Mouse (Mus musculus): ENCODE measurements around the gene Gfap. TPM values are rescaled to one million over a fixed set of nuclear protein-coding genes. Genes with fewer than 3 reads are reported as not detected.

Gfap gene
- polyA plus RNA-seq, 1 experiment from 2014 or later, result 8.3 TPM

DNA sequence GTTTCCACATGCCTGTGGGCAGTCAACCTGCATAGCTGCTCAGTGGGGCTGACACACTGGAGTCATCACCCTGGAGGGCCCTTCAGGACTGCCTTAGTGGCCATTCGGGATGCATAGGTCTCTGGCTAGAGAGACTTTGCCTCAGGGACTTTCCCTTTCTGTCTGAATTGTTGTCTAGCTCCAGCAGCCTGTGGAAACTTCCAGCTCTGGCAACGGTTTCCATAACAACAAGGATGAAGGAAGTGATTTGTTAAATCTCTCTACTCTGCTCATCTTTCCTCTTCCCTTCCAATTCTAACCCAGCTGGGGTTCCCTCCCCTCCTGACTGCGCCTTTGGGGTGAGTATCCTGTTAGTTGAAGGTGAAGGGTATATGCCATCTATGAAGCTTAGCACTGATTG lies 12.6 kb downstream of the Gfap start:
- Histone ChIP-seq H3K4me3 (ENCODE audit: low read depth, low read length) (no peak overlapping the region), H3K9me3 (replicated peaks; ENCODE audit: control insufficient read depth, low read length) (no peaks in the 10 kb centered on the region), H3K27me3 (ENCODE audit: control insufficient read depth, insufficient read depth, low read depth, low read length) (peaks cover 9% of the 10 kb centered on the region; the same call in 1 of the 2 replicates), H3K36me3 (ENCODE audit: control insufficient read depth, insufficient read depth) (no peaks in the 10 kb centered on the region), H3K4me1 (ENCODE audit: control insufficient read depth, low read depth, low read length) (peaks cover 27% of the 10 kb centered on the region), H3K27ac (ENCODE audit: low read length) (no peak overlapping the region), H3K4me2 (ENCODE audit: low read depth, low read length) (no peak overlapping the region), H3K9ac (ENCODE audit: low read depth, low read length) (no peak overlapping the region)
- ATAC-seq (ENCODE audit: low read depth), result no peak
- WGBS (ENCODE audit: insufficient replicate concordance), result 47% methylated on average over 3 of the region's 3 CpGs

DNA sequence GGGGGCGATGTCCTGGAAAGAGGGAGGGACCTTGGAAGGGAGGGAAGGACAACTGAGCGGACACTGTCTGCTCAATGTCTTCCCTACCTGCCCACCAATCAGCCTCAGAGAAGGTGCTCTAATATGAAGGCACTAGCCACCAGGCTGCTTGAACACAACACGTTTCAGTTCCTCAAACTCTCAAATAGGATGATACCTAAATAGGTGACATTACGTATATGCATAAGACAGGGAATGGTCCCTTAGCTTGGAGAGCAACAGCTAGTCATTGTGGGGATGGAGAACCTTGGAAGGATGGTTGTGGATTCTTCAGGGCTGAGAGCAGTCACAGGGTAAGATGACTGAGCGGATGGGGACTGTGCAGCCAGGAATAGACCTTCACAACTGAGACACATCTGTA lies 13.3 kb downstream of the Gfap start:
- 69% methylated on average over 5 of the region's 5 CpGs for WGBS (ENCODE audit: insufficient replicate concordance)
- no peak for ATAC-seq (ENCODE audit: low read depth)
- no peak overlapping the region for H3K9ac ChIP-seq (ENCODE audit: low read depth, low read length)
- no peaks in the 10 kb centered on the region for H3K36me3 ChIP-seq (ENCODE audit: control insufficient read depth, insufficient read depth)
- no peak overlapping the region for H3K4me3 ChIP-seq (ENCODE audit: low read depth, low read length)
- peaks cover 8% of the 10 kb centered on the region for H3K27me3 ChIP-seq (ENCODE audit: control insufficient read depth, insufficient read depth, low read depth, low read length)
- no peak overlapping the region for H3K27ac ChIP-seq (ENCODE audit: low read length)
- H3K4me1 ChIP-seq (ENCODE audit: control insufficient read depth, low read depth, low read length), result peaks cover 21% of the 10 kb centered on the region
- H3K9me3 ChIP-seq (replicated peaks; ENCODE audit: control insufficient read depth, low read length), result no peaks in the 10 kb centered on the region
- H3K4me2 ChIP-seq (ENCODE audit: low read depth, low read length), result no peak overlapping the region

DNA sequence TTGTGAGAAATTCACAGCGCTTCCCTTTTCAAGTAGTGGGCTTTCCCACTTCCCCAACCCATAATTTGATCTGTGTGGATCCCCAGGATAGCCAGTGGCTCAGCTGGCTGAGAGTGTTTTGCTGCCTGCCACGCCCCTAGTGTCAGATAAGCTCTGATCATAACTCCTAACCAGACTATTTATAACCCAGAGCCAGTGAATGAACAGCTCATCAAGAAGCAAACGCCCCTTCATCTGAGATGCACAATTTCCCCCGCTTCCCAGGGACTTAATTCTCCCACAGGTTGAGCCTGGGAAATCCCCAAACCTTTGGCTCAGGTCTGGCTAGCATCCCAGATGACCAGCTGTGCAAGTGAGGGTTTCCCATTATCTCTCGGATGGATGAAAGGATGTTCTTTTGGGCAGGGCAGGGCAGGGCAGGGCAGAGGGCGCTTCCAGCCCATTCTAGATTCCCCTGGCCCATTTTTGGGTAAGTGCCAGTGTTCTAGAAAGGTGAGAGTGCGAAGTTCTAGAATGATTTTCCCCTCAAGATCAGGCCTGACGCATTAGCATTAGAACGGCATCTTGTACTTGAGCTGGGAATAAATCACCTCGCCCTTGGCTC lies 16.0 kb downstream of the Gfap start, which contains the start of gene Fam187a:
Fam187a (plus strand) TSS at position 554 of the 604 bp plus-strand sequence.
- no peaks in the 10 kb centered on the region for H3K36me3 ChIP-seq (ENCODE audit: control insufficient read depth, insufficient read depth)
- H3K9ac ChIP-seq (ENCODE audit: low read depth, low read length), result no peak within 1 kb of the TSS
- ATAC-seq (ENCODE audit: low read depth), result no peak
- H3K4me1 ChIP-seq (ENCODE audit: control insufficient read depth, low read depth, low read length), result peaks cover 23% of the 10 kb centered on the region
- WGBS (ENCODE audit: insufficient replicate concordance), result 49% methylated on average over 10 of the region's 10 CpGs
- H3K4me3 ChIP-seq (ENCODE audit: low read depth, low read length), result no peak within 1 kb of the TSS
- H3K27me3 ChIP-seq (ENCODE audit: control insufficient read depth, insufficient read depth, low read depth, low read length), result peaks cover 10% of the 10 kb centered on the region
- H3K27ac ChIP-seq (ENCODE audit: low read length), result no peak within 1 kb of the TSS
- H3K9me3 ChIP-seq (replicated peaks; ENCODE audit: control insufficient read depth, low read length), result no peaks in the 10 kb centered on the region
- no peak within 1 kb of the TSS for H3K4me2 ChIP-seq (ENCODE audit: low read depth, low read length)

DNA sequence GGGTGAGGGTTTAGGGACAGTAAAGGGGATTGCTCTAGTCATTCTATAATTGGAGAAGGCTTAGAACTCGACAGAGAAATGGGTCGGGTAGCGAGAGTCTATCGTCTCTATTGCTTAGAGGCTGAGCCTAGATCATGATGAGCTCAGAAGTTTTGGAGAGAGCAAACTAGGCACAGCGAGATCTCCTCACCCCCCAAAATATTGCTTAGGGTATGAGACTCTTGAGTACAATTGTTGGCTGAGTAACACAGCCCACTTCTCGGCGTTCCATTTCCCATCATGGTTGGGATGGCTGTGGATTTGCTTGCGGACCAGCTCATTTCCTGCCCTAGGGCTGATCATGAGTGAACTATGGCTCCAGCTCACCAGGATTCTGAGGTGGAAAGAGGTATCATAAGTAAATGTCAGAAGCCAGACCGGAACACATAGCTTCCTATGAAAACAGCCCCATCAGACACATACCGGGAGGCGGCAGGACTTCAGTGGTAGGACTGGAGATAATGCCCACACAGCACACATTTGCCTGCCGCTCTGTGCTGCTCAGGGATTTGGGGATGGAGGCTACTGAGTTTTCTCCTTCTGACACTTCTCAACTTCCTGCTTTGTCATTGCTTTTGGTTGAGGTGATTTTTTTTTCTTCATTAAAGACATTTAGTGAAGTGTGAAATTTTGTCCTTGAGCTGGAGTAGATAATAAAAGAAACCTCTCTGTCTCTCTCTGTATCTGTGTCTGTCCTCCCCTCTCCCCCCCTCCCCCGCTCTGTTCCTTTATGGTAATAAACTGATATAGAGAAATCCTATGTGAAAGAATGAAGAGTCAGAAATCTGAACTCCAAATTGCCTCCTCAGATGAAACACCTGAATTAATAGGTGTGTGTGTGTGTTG lies 19.2 kb downstream of the Gfap start:
- Histone ChIP-seq H3K4me1 (ENCODE audit: control insufficient read depth, low read depth, low read length) (peaks cover 23% of the 10 kb centered on the region), H3K36me3 (ENCODE audit: control insufficient read depth, insufficient read depth) (peaks cover 7% of the 10 kb centered on the region; the same call in 1 of the 2 replicates), H3K9ac (ENCODE audit: low read depth, low read length) (peak overlapping the region; percentile 80), H3K4me3 (ENCODE audit: low read depth, low read length) (peak overlapping the region; percentile 75), H3K9me3 (replicated peaks; ENCODE audit: control insufficient read depth, low read length) (no peaks in the 10 kb centered on the region), H3K27ac (ENCODE audit: low read length) (peak overlapping the region; percentile 79), H3K4me2 (ENCODE audit: low read depth, low read length) (peak overlapping the region; percentile 89), H3K27me3 (ENCODE audit: control insufficient read depth, insufficient read depth, low read depth, low read length) (peaks cover 4% of the 10 kb centered on the region)
- WGBS (ENCODE audit: insufficient replicate concordance), result 12% methylated on average over 13 of the region's 13 CpGs
- peak; percentile 28 for ATAC-seq (ENCODE audit: low read depth)

DNA sequence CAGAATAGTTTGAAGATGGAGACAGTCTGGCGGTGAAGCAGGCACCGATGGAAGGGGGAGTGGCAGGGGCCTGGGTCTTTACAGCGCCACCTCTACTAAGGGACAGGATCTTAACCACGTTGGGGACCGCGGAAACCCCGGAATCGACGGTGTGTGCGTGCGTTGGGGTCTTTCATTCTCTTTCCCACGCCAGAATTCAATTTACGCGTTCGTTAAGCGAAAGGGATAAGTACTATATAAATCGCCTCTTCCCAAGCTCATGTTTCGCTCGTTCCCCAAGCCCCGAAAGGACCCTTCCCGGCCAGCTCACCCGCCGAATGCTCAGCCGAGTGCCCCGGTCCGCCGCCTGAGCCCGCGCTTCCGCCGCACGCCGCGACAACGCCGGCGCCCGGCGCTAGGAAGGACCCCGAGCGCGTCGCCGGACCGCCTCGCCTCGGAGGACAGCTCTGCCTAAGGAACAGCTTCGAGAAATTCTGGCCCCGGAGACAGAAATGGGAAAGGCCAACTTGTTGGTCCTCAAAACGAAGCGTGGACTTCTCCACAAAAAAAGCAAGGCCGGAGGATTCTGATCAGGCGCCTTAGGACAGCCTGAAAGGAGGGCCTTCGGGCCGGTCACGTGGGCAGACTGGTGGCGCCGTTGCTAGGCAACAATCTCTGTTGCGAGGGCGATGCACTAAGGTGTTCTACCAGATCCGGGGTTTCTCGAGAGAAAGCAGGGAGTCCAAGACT lies 20.0 kb downstream of the Gfap start, which contains the start of the genes Eftud2 and Ccdc103:
Eftud2 (minus strand) TSS at position 401 of the 729 bp plus-strand sequence.
Ccdc103 (plus strand) TSS at position 620 of the 729 bp plus-strand sequence.
- H3K27me3 ChIP-seq (ENCODE audit: control insufficient read depth, insufficient read depth, low read depth, low read length), result peaks cover 4% of the 10 kb centered on the region
- peak; percentile 91 for ATAC-seq (ENCODE audit: low read depth)
- peak within 1 kb of the TSS; percentile 79 for H3K27ac ChIP-seq (ENCODE audit: low read length)
- peak within 1 kb of the TSS; percentile 75 for H3K4me3 ChIP-seq (ENCODE audit: low read depth, low read length)
- no peaks in the 10 kb centered on the region for H3K9me3 ChIP-seq (replicated peaks; ENCODE audit: control insufficient read depth, low read length)
- peaks cover 9% of the 10 kb centered on the region; the same call in 1 of the 2 replicates for H3K36me3 ChIP-seq (ENCODE audit: control insufficient read depth, insufficient read depth)
- peaks cover 23% of the 10 kb centered on the region for H3K4me1 ChIP-seq (ENCODE audit: control insufficient read depth, low read depth, low read length)
- H3K4me2 ChIP-seq (ENCODE audit: low read depth, low read length), result peak within 1 kb of the TSS; percentile 89
- under 1% methylated on average over 62 of the region's 62 CpGs for WGBS (ENCODE audit: insufficient replicate concordance)
- H3K9ac ChIP-seq (ENCODE audit: low read depth, low read length), result peak within 1 kb of the TSS; percentile 80

DNA sequence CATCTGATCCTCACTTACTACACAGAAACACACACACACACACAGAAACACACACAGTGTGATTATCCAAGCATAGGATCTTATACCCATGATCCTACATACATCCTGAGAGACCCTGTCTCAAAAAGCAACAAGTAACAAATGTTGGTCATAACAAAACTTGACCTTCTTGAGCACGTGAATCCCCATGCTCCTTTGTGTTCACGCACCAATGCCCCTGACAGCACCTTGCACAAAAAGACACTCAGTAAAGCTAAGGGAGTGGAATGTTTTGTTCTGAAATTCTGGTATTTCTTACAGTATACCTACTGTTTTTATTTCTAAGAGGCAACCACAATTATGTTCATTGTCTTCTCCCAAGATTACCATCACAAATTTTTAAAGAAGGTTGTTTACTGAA lies 21.2 kb downstream of the Gfap start:
- Histone ChIP-seq H3K9ac (ENCODE audit: low read depth, low read length) (no peak overlapping the region), H3K27ac (ENCODE audit: low read length) (no peak overlapping the region), H3K4me2 (ENCODE audit: low read depth, low read length) (peak overlapping the region; percentile 89), H3K27me3 (ENCODE audit: control insufficient read depth, insufficient read depth, low read depth, low read length) (peaks cover 4% of the 10 kb centered on the region), H3K36me3 (ENCODE audit: control insufficient read depth, insufficient read depth) (peaks cover 16% of the 10 kb centered on the region; the same call in 1 of the 2 replicates), H3K9me3 (replicated peaks; ENCODE audit: control insufficient read depth, low read length) (no peaks in the 10 kb centered on the region), H3K4me1 (ENCODE audit: control insufficient read depth, low read depth, low read length) (peaks cover 16% of the 10 kb centered on the region), H3K4me3 (ENCODE audit: low read depth, low read length) (peak overlapping the region; percentile 75)
- 81% methylated on average over 2 of the region's 2 CpGs for WGBS (ENCODE audit: insufficient replicate concordance)
- no peak for ATAC-seq (ENCODE audit: low read depth)

DNA sequence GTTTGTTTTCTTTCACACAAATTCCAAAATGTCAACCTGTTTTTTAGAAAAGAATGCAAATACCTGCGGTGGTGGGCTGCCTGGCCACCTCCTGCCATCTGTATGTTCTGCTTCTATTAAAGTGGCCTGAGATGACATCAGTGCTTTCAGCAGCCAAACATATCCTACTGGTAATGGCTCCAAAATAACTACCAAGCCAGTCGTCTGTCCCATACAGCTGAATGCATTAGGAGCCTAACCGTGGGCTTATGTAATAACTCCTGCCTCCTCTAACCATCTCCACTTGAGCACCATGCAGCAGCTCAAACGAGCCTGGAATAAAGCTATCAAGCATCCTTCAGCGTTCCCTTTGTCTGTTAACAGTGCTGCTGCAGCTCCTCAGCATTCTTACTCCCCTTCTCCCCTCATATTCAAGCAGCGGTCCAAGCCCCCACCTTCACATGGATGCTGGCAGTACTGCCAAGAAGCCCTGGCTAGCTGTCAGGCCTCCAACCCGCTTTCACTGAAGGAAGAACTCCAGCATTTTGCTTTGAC lies 25.8 kb downstream of the Gfap start:
- Histone ChIP-seq H3K4me3 (ENCODE audit: low read depth, low read length) (no peak overlapping the region), H3K9ac (ENCODE audit: low read depth, low read length) (no peak overlapping the region), H3K4me2 (ENCODE audit: low read depth, low read length) (no peak overlapping the region), H3K27me3 (ENCODE audit: control insufficient read depth, insufficient read depth, low read depth, low read length) (no peaks in the 10 kb centered on the region), H3K27ac (ENCODE audit: low read length) (no peak overlapping the region), H3K36me3 (ENCODE audit: control insufficient read depth, insufficient read depth) (peaks cover 25% of the 10 kb centered on the region; the same call in 1 of the 2 replicates), H3K9me3 (replicated peaks; ENCODE audit: control insufficient read depth, low read length) (no peaks in the 10 kb centered on the region), H3K4me1 (ENCODE audit: control insufficient read depth, low read depth, low read length) (peaks cover under 1% of the 10 kb centered on the region)
- ATAC-seq (ENCODE audit: low read depth), result no peak
- 83% methylated on average over 7 of the region's 7 CpGs for WGBS (ENCODE audit: insufficient replicate concordance)

DNA sequence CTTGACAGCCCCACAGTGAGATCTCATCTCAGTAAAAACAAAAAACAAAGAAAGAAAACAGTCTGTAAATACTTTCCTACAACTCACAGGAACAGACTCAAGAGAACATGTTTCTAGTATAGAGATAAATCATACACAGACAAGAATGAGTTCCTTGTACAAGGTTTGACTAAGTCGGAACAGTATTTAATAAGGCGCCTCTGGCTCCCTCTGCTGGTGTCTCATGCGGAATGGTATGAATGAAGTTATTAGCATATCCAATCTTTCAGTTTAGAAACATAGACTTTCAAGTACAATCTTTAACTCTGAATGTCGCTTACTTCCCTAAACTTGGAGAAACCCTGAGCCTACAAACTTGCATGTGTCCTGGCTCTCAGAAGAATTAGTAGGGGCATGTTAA lies 36.4 kb downstream of the Gfap start:
- no peak for ATAC-seq (ENCODE audit: low read depth)
- Histone ChIP-seq H3K4me2 (ENCODE audit: low read depth, low read length) (no peak overlapping the region), H3K4me1 (ENCODE audit: control insufficient read depth, low read depth, low read length) (no peaks in the 10 kb centered on the region), H3K36me3 (ENCODE audit: control insufficient read depth, insufficient read depth) (peaks cover 50% of the 10 kb centered on the region), H3K4me3 (ENCODE audit: low read depth, low read length) (no peak overlapping the region), H3K27ac (ENCODE audit: low read length) (no peak overlapping the region), H3K27me3 (ENCODE audit: control insufficient read depth, insufficient read depth, low read depth, low read length) (no peaks in the 10 kb centered on the region), H3K9ac (ENCODE audit: low read depth, low read length) (no peak overlapping the region), H3K9me3 (replicated peaks; ENCODE audit: control insufficient read depth, low read length) (no peaks in the 10 kb centered on the region)
- WGBS (ENCODE audit: insufficient replicate concordance), result 47% methylated on average over 4 of the region's 4 CpGs
